Mouse (Mus musculus) thymus, postnatal 10 days (tissue): ENCODE data around the gene Tbc1d17.
A peak's percentile ranks its signal among the peaks of the same experiment; 100 is the strongest.

ENCODE experiments used
- DNase-seq, 2 experiments: peaks; one replicate each; pipeline ENCODE4 v3.0.0; 2021; ENCODE audit warnings: low spot score in 2 of 2

Gene Tbc1d17

GRCm38 (mm10) chr7:44824872-44825271, 24.0 kb downstream of the Tbc1d17 start:
- DNase-seq, result peak; percentile 62 to 86

- DNase-seq, result no peak
These were observed 25.5 kb downstream of the Tbc1d17 start for GRCm38 (mm10) chr7:44823409-44823808.

GRCm38 (mm10) chr7:44821666-44822448, 27.0 kb downstream of the Tbc1d17 start:
- DNase-seq, result no peak

- DNase-seq, result no peak
These were observed 28.4 kb downstream of the Tbc1d17 start for GRCm38 (mm10) chr7:44820525-44820924.

- DNase-seq, result no peak
These were observed 29.0 kb downstream of the Tbc1d17 start for GRCm38 (mm10) chr7:44819863-44820262.

GRCm38 (mm10) chr7:44819391-44819790, 29.5 kb downstream of the Tbc1d17 start:
- no peak for DNase-seq

- no peak for DNase-seq
These were observed 30.1 kb downstream of the Tbc1d17 start for GRCm38 (mm10) chr7:44818751-44819235.

GRCm38 (mm10) chr7:44818164-44818563, 30.7 kb downstream of the Tbc1d17 start:
- DNase-seq, result no peak

GRCm38 (mm10) chr7:44817441-44817840, 31.4 kb downstream of the Tbc1d17 start:
- no peak for DNase-seq

GRCm38 (mm10) chr7:44816470-44817021, 32.3 kb downstream of the Tbc1d17 start, which contains the start of gene Atf5:
TSS of gene Atf5 (minus strand) at chr7:44816658.
- DNase-seq, result peak in 1 of 2 experiments; percentile 66

GRCm38 (mm10) chr7:44815721-44816469, 33.0 kb downstream of the Tbc1d17 start, which contains the start of the genes Nup62 and Il4i1:
TSS of gene Nup62 (plus strand) at chr7:44816088.
TSS of gene Il4i1 (plus strand) at chr7:44816387.
- DNase-seq, result peak; percentile 99

- peak in 1 of 2 experiments; percentile 52 for DNase-seq
These were observed 33.8 kb downstream of the Tbc1d17 start for GRCm38 (mm10) chr7:44814952-44815553.

GRCm38 (mm10) chr7:44814423-44814822, 34.5 kb downstream of the Tbc1d17 start:
- DNase-seq, result no peak

- DNase-seq, result no peak
These were observed 34.9 kb downstream of the Tbc1d17 start for GRCm38 (mm10) chr7:44813985-44814384.

- DNase-seq, result no peak
These were observed 36.1 kb downstream of the Tbc1d17 start for GRCm38 (mm10) chr7:44812651-44813325.

- no peak for DNase-seq
These were observed 37.9 kb downstream of the Tbc1d17 start for GRCm38 (mm10) chr7:44810819-44811557.

GRCm38 (mm10) chr7:44810365-44810764, 38.5 kb downstream of the Tbc1d17 start:
- no peak for DNase-seq

- DNase-seq, result no peak
These were observed 39.4 kb downstream of the Tbc1d17 start for GRCm38 (mm10) chr7:44809466-44809865.

GRCm38 (mm10) chr7:44808927-44809326, 40.0 kb downstream of the Tbc1d17 start:
- DNase-seq, result no peak

- DNase-seq, result no peak
These were observed 56.1 kb downstream of the Tbc1d17 start for GRCm38 (mm10) chr7:44792781-44793180.
